Mouse (Mus musculus) cortical plate, adult 2 months (tissue): ENCODE results near the gene Nelfe. TPM values are rescaled to one million over a fixed set of nuclear protein-coding genes. Genes with fewer than 3 reads are reported as not detected.
A peak's percentile ranks its signal among the peaks of the same experiment; 100 is the strongest.
"Not testable (repeated sequence)": the region's sequence is repeated elsewhere in the genome, so short reads cannot be mapped to it uniquely, and the experiment has no call there.

Experiments
- H3K27ac ChIP-seq: fragments of 200-500 bp; 2 replicates; pipeline ENCODE4 v1.5.1; 2012; ENCODE audit warnings: low read length, control low read depth, inconsistent platforms; ENCODE audit not compliant: insufficient read depth
- H3K4me1 ChIP-seq: fragments of 200-500 bp; 2 replicates; pipeline ENCODE4 v1.6.1; 2011; ENCODE audit warnings: low read length; ENCODE audit not compliant: control insufficient read depth, insufficient read depth
- H3K4me3 ChIP-seq: fragments of 200-500 bp; 2 replicates; pipeline ENCODE4 v1.5.1; 2011; ENCODE audit warnings: mild to moderate bottlenecking, low read length, control low read depth; ENCODE audit not compliant: insufficient read depth
- CTCF ChIP-seq: fragments of 200-500 bp; IDR thresholded peaks from 2 replicates; pipeline ENCODE4 v1.5.1; 2011; ENCODE audit warnings: mild to moderate bottlenecking, control low read depth, low read length; ENCODE audit not compliant: insufficient read depth; ENCODE audit errors: extremely low read depth
- POLR2A ChIP-seq: fragments of 200-500 bp; IDR thresholded peaks from 2 replicates; pipeline ENCODE4 v1.6.1; 2011; ENCODE audit warnings: mild to moderate bottlenecking, low read length, control low read depth; ENCODE audit not compliant: insufficient read depth; ENCODE audit errors: extremely low read depth
- polyA plus RNA-seq: library from polyadenylated mRNA; depleted of rRNA; stranded (reverse); fragments of >200 nt; gene quantifications from 2 replicates; pipeline ENCODE4 v1.2.3, GENCODE M21; 2012

Gene Nelfe
- polyA plus RNA-seq, 1 experiment = 56.3 TPM

- H3K27ac ChIP-seq = no peak overlapping the region
These were observed 38.9 kb upstream of the Nelfe start for GRCm38 (mm10) chr17:34811275-34811674.

DNA sequence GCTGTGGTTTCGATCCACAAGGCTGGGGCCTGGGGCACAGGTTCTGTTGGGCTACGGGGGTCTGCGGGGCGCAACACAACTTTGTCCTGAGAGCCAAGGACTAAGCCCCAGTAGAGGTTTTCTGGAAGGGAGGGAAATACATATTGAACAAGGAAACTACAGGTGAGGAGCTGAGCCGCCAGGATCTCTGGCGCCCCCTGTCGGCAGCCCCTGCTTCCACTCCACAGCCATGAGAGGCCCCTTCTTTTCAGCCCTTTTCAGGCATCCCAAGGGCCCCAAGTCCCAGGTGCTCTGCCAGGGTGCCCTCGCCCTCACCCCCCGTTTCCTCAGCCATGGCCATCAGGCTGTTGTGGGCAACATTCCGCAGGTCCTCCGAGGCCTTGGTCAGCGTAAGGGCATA lies 36.4 kb upstream of the Nelfe start:
- H3K4me3 ChIP-seq, H3K4me1 ChIP-seq, H3K27ac ChIP-seq: not testable (repeated sequence)
- TF ChIP-seq CTCF = peak; percentile 48

More at GRCm38 (mm10) chr17:34811275-34811674, 38.9 kb upstream of the Nelfe start:
- Histone ChIP-seq H3K4me3 (no peak overlapping the region), H3K4me1 (no peaks in the 10 kb centered on the region)
- TF ChIP-seq CTCF (no peak), POLR2A (no peak)

GRCm38 (mm10) chr17:34814818-34815370 lies 35.3 kb upstream of the Nelfe start:
- Histone ChIP-seq H3K4me1 (no peaks in the 10 kb centered on the region), H3K27ac (no peak overlapping the region), H3K4me3 (no peak overlapping the region)
- TF ChIP-seq POLR2A (no peak), CTCF (no peak)

- not testable (repeated sequence) for H3K27ac ChIP-seq, H3K4me3 ChIP-seq, H3K4me1 ChIP-seq
These were observed 19.4 kb upstream of the Nelfe start for GRCm38 (mm10) chr17:34830776-34831175.

DNA sequence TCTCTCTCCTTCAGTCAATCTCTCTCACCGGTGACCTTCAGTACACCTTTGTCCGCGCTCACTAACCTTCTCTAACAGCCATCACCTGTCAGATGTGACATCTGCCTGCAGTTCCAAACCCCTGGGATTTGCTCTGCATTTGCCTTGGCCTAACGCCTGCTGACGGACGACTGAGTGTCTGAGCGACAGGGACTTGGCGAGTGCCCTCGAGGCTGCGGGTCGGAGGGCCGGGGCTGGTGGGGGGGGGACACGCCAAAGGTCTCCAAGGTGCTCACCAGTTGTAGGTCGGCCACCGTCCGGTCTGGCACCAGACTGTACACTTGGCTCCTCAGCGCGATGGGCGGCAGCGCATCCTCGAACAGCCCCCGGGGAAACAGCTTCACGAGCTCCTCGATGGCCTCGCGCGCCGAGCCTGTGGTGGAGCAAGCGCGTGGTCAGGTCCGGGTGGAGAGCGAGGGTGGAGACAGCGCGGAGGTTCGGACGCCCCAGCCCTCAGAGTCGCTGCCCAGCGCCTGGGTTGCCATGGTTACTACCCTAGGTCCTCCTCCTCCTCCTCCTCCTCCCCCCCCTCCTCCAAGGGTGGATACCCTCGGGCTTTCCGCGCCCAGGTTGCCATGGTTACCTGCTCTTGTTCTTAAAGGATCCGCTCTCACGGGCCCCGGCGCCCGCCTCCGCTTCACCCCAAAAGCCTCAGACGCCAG lies 13.9 kb upstream of the Nelfe start:
- TF ChIP-seq POLR2A (no peak; the same call in 1 of the 2 replicates), CTCF (no peak)
- Histone ChIP-seq H3K4me3 (peak overlapping the region; percentile 97), H3K4me1 (peaks cover 2% of the 10 kb centered on the region; the same call in 1 of the 2 replicates), H3K27ac (peak overlapping the region; percentile 48; the same call in 1 of the 2 replicates)

DNA sequence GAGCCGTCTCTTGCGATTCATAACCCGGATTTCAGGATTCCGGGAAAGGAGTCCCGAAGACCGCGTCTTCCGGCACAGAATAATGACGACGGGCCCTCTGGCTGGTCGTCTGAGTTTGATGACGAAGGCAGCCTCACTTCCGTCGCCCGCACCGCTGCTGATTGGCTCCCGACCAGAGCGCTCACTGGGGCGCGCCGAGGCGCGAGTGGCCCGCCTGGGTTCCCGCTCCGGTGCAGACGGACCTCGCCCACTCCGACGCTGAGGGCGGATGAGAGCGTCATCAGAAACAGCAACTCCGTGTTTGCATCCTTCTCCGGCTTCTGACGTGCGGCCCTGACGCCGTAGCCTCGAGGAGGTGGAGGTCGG lies 13.4 kb upstream of the Nelfe start, which contains the start of the genes Stk19 and Dxo:
Stk19 (minus strand) TSS at position 90 of the 366 bp plus-strand sequence.
Dxo (plus strand) TSS at position 164 of the 366 bp plus-strand sequence.
- TF ChIP-seq POLR2A (peak; percentile 80), CTCF (no peak)
- H3K4me1 ChIP-seq = peaks cover 2% of the 10 kb centered on the region; the same call in 1 of the 2 replicates
- H3K27ac ChIP-seq = peak within 1 kb of the TSS; percentile 73
- peak within 1 kb of the TSS; percentile 97 for H3K4me3 ChIP-seq

- no peak for TF ChIP-seq CTCF
- TF ChIP-seq POLR2A = no peak
- H3K4me1 ChIP-seq = peaks cover 2% of the 10 kb centered on the region; the same call in 1 of the 2 replicates
- peak overlapping the region; percentile 97 for H3K4me3 ChIP-seq
- peak overlapping the region; percentile 73 for H3K27ac ChIP-seq
These were observed 12.5 kb upstream of the Nelfe start for GRCm38 (mm10) chr17:34837464-34838324.

GRCm38 (mm10) chr17:34838785-34839184 lies 11.4 kb upstream of the Nelfe start:
- no peak overlapping the region for H3K4me3 ChIP-seq
- H3K27ac ChIP-seq = no peak overlapping the region
- H3K4me1 ChIP-seq = peaks cover 2% of the 10 kb centered on the region; the same call in 1 of the 2 replicates
- TF ChIP-seq CTCF (no peak), POLR2A (no peak)

DNA sequence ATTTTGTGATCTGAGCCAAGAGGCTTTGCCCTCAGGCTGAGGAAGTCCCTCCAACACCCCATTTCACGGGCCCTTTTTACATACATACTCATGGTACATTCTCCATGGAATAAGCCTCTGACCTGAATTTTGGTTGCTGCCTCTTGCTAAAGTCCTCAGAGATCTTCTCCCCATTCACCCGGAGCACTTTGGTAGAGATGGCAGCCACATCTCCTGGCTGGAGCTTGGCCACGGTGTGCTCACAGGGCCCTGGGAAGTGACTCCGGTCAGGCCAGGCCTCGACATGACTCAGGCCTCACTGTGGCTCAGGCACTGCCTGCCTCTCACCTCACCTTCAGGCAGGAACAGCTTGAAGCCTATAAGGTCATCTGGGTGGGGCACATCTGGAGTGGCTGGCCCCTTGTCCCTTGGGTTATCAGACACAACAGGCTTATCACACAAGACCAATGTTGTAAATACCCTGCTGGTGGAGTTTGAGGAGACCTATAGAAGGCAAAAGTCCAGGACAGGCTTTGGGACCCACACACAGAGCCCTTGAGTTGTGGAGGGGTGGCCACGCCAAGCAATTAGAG lies 9.4 kb upstream of the Nelfe start:
- H3K4me3 ChIP-seq = no peak overlapping the region
- no peaks in the 10 kb centered on the region; the same call in 1 of the 2 replicates for H3K4me1 ChIP-seq
- H3K27ac ChIP-seq = no peak overlapping the region
- TF ChIP-seq CTCF (no peak), POLR2A (no peak)
